Mouse (Mus musculus): ENCODE measurements around the gene Asic1. TPM values are rescaled to one million over a fixed set of nuclear protein-coding genes. Genes with fewer than 3 reads are reported as not detected.

Gene Asic1
- polyA plus RNA-seq, 1 experiment from 2014 or later: 5.2 TPM

DNA sequence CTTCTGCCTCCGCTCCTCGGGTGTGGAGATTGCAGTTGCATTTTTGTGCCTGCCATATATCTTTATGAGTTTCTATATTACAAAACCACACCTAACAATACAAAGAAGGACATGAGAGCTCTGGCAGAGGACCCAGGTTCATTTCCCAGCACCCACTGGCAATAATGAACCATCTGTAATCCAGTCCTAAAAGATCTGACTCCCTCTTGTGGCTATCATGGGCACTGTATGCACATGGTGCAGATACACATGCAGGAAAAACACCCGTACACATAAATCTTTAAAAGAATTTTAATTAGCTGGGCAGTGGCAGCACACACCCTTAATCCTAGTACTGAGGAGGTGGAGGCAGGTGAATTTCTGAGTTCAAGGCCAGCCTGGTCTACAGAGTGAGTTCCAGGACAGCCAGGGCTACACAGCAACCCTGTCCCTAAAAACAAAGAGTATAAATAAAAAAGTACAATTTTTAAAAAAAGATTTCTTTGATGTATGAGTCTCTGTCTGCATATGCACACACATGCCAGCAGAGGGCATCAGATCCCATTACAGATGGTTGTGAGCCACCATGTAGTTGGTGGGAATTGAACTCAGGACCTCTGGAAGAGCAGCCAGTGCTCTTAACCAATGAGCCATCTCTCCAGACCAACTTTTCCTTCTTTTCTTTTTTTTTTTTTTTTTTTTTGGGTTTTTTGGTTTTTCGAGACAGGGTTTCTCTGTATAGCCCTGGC, 59.1 kb downstream of the Asic1 start:
- Histone ChIP-seq H3K27ac (no peak overlapping the region), H3K4me1 (peaks cover 18% of the 10 kb centered on the region), H3K27me3 (ENCODE audit: insufficient read depth, poor library complexity, severe bottlenecking) (no peaks in the 10 kb centered on the region), H3K4me3 (no peak overlapping the region), H3K9me3 (no peaks in the 10 kb centered on the region), H3K36me3 (peaks cover 45% of the 10 kb centered on the region)
- WGBS: 95% methylated on average over 4 of the region's 4 CpGs
- no peak for DNase-seq (ENCODE audit: low spot score)

DNA sequence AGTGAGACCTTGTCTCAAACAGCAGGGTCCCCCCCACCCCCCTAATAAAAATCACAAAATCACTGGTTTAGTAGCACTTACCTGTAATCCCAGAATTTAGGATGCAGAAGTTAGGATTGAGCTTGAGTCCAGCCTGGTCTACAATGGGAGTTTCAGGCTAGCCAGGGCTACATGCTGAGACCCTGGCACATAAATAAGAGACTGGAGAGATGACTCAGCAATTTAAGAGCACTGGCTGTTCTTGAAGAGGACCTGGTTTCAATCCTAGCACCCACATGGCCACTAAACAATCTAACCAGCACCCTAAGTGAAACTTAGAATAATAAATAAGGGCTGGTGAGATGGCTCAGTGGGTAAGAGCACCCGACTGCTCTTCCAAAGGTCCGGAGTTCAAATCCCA, 61.0 kb downstream of the Asic1 start:
- H3K27me3 ChIP-seq (ENCODE audit: insufficient read depth, poor library complexity, severe bottlenecking): no peaks in the 10 kb centered on the region
- WGBS: 97% methylated on average over 2 of the region's 2 CpGs
- peaks cover 59% of the 10 kb centered on the region for H3K36me3 ChIP-seq
- H3K9me3 ChIP-seq: no peaks in the 10 kb centered on the region
- DNase-seq (ENCODE audit: low spot score): no peak
- H3K4me3 ChIP-seq: no peak overlapping the region
- H3K4me1 ChIP-seq: peaks cover 4% of the 10 kb centered on the region
- H3K27ac ChIP-seq: no peak overlapping the region

DNA sequence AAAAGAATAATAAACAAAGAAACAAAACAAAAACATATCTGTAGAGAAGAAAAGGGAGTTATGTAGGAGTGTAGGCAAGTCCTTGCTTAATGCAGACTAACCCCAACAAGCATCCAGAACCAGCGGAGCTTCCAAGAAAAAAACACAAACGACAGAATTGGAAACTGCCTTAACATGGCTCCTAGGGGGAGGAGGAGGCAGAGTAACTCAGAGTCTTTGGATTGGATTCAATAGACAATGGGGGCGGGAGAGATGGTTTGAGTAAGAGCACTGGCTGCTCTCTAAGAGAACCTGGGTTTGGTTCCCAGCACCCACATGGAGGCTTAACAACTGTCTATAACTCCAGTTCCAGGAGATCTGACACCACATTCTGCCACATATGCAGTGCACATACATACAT, 61.5 kb downstream of the Asic1 start:
- H3K4me3 ChIP-seq: no peak overlapping the region
- H3K4me1 ChIP-seq: peaks cover under 1% of the 10 kb centered on the region
- no peaks in the 10 kb centered on the region for H3K27me3 ChIP-seq (ENCODE audit: insufficient read depth, poor library complexity, severe bottlenecking)
- H3K9me3 ChIP-seq: no peaks in the 10 kb centered on the region
- DNase-seq (ENCODE audit: low spot score): no peak
- no peak overlapping the region for H3K27ac ChIP-seq
- WGBS: 93% methylated on average over 3 of the region's 3 CpGs
- peaks cover 64% of the 10 kb centered on the region for H3K36me3 ChIP-seq

DNA sequence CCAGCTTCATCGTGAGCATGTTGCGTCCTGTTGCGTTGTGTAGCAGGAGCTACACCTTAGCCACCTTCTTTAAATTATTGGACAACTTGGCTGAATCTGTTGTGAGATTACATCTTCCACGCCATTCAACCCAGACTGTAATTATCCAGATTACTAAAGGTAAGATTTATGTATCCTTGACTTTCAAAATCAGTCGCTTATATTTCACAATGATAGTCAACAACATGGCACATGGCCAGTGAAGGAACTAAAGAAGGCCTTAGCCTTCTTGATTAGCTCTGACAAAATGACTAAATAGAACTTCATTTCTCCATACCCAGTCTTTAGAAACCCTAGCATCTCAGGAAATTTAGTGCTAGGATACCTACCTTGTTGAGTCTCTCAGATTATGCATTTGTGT, 63.0 kb downstream of the Asic1 start:
- H3K27ac ChIP-seq: no peak overlapping the region
- 97% methylated on average over 5 of the region's 5 CpGs for WGBS
- H3K9me3 ChIP-seq: no peaks in the 10 kb centered on the region
- H3K4me3 ChIP-seq: no peak overlapping the region
- H3K36me3 ChIP-seq: peaks cover 69% of the 10 kb centered on the region
- H3K4me1 ChIP-seq: no peaks in the 10 kb centered on the region
- DNase-seq (ENCODE audit: low spot score): no peak
- H3K27me3 ChIP-seq (ENCODE audit: insufficient read depth, poor library complexity, severe bottlenecking): no peaks in the 10 kb centered on the region

DNA sequence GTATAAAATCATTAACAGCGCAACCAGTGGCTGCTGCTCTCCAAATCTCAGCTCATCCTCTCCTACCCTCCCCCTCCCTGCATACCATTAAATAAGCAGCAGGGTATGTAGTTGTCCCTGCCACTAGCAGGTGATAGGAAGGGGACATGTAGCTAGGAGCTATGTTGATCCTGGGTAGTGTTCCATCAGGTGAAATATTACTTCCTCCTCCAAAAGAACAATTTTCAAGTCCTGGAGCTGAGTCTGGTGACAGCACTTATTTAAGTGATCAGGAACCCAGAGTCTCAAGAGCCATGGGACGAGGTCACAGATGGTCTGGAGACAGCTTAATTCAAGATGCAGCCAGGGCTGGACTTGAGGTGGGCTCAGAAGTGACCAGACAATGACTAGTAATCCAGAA, 65.5 kb downstream of the Asic1 start:
- DNase-seq (ENCODE audit: low spot score): no peak
- Histone ChIP-seq H3K27me3 (ENCODE audit: insufficient read depth, poor library complexity, severe bottlenecking) (no peaks in the 10 kb centered on the region), H3K9me3 (no peaks in the 10 kb centered on the region), H3K4me3 (no peak overlapping the region), H3K27ac (no peak overlapping the region), H3K36me3 (peaks cover 76% of the 10 kb centered on the region), H3K4me1 (no peaks in the 10 kb centered on the region)
- 85% methylated on average over 2 of the region's 2 CpGs for whole genome bisulfite sequencing

DNA sequence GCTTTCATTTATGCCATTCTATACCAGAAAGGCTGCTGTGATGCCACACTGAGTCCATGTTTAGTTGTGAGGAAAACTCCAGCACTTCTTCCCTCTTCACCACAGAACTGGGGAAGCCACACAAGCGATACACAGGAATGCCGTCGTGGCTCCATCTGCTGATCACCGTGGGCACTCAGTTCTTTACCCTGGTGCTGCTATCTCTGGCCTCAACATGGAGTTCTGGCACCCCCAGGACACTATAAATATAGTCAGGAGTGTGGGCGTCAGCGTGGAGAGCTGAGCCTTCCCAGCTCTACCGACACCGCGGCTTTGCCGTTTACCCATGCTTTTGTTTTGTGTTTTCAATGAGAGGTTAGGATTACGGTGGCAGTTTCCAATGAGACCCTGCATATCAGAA, 66.5 kb downstream of the Asic1 start:
- no peaks in the 10 kb centered on the region for H3K4me1 ChIP-seq
- no peak for DNase-seq (ENCODE audit: low spot score)
- H3K4me3 ChIP-seq: no peak overlapping the region
- peaks cover 83% of the 10 kb centered on the region for H3K36me3 ChIP-seq
- H3K9me3 ChIP-seq: no peaks in the 10 kb centered on the region
- no peaks in the 10 kb centered on the region for H3K27me3 ChIP-seq (ENCODE audit: insufficient read depth, poor library complexity, severe bottlenecking)
- WGBS: 85% methylated on average over 11 of the region's 11 CpGs
- no peak overlapping the region for H3K27ac ChIP-seq

DNA sequence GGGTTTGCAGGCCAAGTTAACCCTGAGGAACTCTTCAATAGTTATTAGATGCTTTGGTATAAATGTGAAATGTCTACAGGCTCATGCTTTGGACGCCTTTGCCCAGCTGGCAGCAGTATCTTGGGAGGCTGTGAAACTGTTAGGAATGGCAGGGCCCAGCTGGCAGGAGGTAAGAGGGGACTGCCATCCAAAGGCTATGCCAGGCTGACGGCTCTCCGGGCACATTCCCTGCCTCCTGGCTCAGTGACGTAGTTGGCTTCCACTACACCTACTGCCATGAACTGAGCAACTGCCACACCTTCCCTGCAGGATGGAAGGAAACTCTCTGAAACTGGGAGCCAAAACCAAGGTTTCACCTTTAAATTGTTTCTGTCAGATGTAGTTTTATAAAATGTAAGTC, 70.1 kb downstream of the Asic1 start:
- WGBS: 91% methylated on average over 4 of the region's 4 CpGs
- DNase-seq (ENCODE audit: low spot score): no peak
- peaks cover 85% of the 10 kb centered on the region for H3K36me3 ChIP-seq

More for the DNA sequence above, 70.1 kb downstream of the Asic1 start:
- Histone ChIP-seq H3K9me3 (no peaks in the 10 kb centered on the region), H3K27ac (no peak overlapping the region), H3K27me3 (ENCODE audit: insufficient read depth, poor library complexity, severe bottlenecking) (no peaks in the 10 kb centered on the region), H3K4me3 (no peak overlapping the region), H3K4me1 (no peaks in the 10 kb centered on the region)

Other genes starting within 250 kb of the Asic1 start
- gene Nckap5l, start 212.6 kb upstream of the Asic1 start, polyA plus RNA-seq (2016; fragmentation: Nextera tagmentation; extraction: Ambion mirVana): 10.7 and 12.8 TPM in 2 replicates
- 11.8 and 13.7 TPM in 2 replicates for gene Bcdin3d, start 195.6 kb upstream of the Asic1 start, polyA plus RNA-seq (2016; fragmentation: Nextera tagmentation; extraction: Ambion mirVana)
- 0.59 and 0.68 TPM in 2 replicates for gene Faim2, start 142.2 kb upstream of the Asic1 start, polyA plus RNA-seq (2016; fragmentation: Nextera tagmentation; extraction: Ambion mirVana)
- gene Aqp2, start 91.3 kb upstream of the Asic1 start, polyA plus RNA-seq (2016; fragmentation: Nextera tagmentation; extraction: Ambion mirVana): 0.15 TPM in 1 of 2 replicates, not detected in the other
- 3.5 and 5.3 TPM in 2 replicates for gene Aqp5, start 79.6 kb upstream of the Asic1 start, polyA plus RNA-seq (2016; fragmentation: Nextera tagmentation; extraction: Ambion mirVana)
- gene Aqp6, start 69.0 kb upstream of the Asic1 start, polyA plus RNA-seq (2016; fragmentation: Nextera tagmentation; extraction: Ambion mirVana): 0.06 TPM in 1 of 2 replicates, not detected in the other
- 138 TPM in 2 replicates for gene Racgap1, start 18.7 kb upstream of the Asic1 start, polyA plus RNA-seq (2016; fragmentation: Nextera tagmentation; extraction: Ambion mirVana)
- 31.1 and 45.5 TPM in 2 replicates for gene Smarcd1, start 31.8 kb downstream of the Asic1 start, polyA plus RNA-seq (2016; fragmentation: Nextera tagmentation; extraction: Ambion mirVana)
- gene Gm17349, start 35.1 kb downstream of the Asic1 start, polyA plus RNA-seq (2016; fragmentation: Nextera tagmentation; extraction: Ambion mirVana): not detected in 2 replicates
- gene Gpd1, start 47.1 kb downstream of the Asic1 start, polyA plus RNA-seq (2016; fragmentation: Nextera tagmentation; extraction: Ambion mirVana): 0.74 and 0.87 TPM in 2 replicates
- 164 and 187 TPM in 2 replicates for gene Cox14, start 55.2 kb downstream of the Asic1 start, polyA plus RNA-seq (2016; fragmentation: Nextera tagmentation; extraction: Ambion mirVana)
- gene Cers5, start 102.5 kb downstream of the Asic1 start, polyA plus RNA-seq (2016; fragmentation: Nextera tagmentation; extraction: Ambion mirVana): 56.5 and 60.3 TPM in 2 replicates
- 25.9 and 29.4 TPM in 2 replicates for gene Lima1, start 205.1 kb downstream of the Asic1 start, polyA plus RNA-seq (2016; fragmentation: Nextera tagmentation; extraction: Ambion mirVana)